Mouse (Mus musculus) gastrocnemius, postnatal 14 days (tissue): ENCODE results near the gene Lin28a. TPM values are rescaled to one million over a fixed set of nuclear protein-coding genes. Genes with fewer than 3 reads are reported as not detected.

ENCODE experiments used
- DNase-seq: peaks from one replicate; pipeline ENCODE4 v3.0.0; 2021; ENCODE audit warnings: mixed read lengths
- intact Hi-C: fragments of 180-260 bp; cut with DNase I; formaldehyde crosslinking; loops from one replicate; pipeline ENCODE4 v1.15.1; 2025; ENCODE audit warnings: low total_unique reads
- total RNA-seq, 2 experiments: library from RNA; stranded (reverse); gene quantifications; 2 replicates each; pipeline ENCODE4 v1.2.3; 2021

Gene Lin28a
- total RNA-seq, 2 experiments from 2014 or later: 1.9 to 3.0 TPM

- no peak for DNase-seq
- intact Hi-C loops: no loop called here
These were observed 1.2 kb upstream of the Lin28a start for GRCm38 (mm10) chr4:134019641-134020351.

DNA sequence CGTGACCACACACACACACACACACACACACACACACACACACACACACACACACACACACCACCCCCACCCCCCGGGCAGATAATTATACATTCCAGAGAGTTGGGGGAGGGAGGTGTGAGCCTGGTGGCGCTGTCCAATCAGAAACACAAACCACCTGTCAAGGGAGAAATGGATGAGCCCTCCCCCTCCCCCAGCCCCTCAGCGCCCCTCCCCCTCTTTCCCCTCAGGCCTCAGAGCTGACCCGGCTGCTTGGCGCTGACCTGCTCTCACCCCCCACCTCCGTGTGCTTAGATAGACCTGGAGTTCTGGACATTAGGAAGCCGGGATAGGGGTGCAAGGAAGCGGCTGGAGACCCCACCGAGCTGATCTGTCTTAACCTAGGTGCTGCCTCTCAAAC lies 569 bp upstream of the Lin28a start:
- intact Hi-C loops: no loop called here
- no peak for DNase-seq

DNA sequence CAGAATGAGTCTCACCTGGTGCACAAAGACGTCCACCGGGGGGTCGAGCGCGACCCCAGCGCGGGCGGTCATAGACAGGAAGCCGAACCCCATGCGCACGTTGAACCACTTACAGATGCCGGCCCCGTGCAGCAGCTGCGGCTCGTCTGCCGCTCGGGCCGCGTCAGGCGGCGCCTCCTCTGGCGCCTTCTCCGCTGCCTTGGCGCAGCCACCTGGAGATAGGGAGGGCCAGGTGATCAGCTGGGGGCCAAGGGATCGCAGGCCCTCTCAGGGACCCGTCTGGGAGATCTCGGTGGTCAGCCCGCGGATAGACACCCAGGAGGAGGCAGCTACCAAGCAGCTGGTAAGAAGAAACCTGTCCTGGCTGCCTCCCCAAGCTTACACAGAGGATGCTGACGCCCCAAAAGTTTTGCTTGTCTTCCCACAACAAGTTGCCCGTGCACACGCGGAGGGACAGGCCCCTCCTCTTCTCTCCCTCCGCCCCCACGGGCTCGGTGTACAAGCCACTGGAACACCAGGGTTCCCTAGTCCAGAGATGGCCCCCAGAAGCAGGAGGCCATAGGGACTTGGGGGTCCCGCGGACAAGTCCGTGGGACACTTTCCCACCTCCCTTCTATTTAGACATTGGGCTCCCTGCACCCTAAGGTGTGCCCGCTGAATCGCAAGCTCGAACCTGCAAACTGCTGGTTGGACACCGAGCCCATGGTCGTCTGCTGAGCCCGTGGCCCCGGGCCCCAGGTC lies 433 bp downstream of the Lin28a start:
- no peak for DNase-seq
- intact Hi-C loops: no loop called here

DNA sequence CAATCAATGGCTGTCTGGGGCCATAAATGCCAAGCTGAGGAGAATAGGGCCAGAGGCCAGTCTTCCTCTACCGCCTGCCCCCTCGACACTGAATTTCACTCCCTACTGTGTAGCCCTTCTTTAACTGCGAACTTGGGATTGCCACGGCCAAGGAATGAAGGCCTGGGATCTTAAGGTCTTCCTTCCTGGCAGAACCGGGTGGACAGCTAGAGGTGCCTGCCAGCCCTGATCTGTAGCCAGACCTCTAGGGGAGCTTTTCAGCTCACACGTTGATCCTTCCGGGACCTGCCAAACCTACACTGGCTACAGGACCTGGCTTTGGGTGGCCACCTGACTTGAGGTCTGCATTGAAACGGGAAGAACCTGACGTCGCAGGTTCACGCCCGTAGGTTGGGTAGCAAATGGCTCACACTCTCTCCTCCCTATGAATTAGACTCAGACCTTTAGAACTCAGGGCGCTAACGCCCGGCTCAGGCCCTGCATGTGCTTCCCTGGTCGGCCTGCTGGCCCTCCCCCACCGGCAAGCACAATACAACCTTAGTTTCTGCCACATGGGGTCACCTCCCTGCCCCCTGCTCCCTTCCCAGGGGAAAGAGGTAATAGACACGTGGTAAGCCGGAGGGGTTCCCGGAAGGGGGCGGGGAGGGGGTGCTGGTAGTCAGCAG lies 1.3 kb downstream of the Lin28a start:
- intact Hi-C loops: no loop called here
- DNase-seq: no peak

- DNase-seq: no peak
- intact Hi-C loops: no loop called here
These were observed 1.9 kb downstream of the Lin28a start for GRCm38 (mm10) chr4:134016767-134017166.

- no peak for DNase-seq
- intact Hi-C loops: no loop called here
These were observed 2.4 kb downstream of the Lin28a start for GRCm38 (mm10) chr4:134016208-134016607.

DNA sequence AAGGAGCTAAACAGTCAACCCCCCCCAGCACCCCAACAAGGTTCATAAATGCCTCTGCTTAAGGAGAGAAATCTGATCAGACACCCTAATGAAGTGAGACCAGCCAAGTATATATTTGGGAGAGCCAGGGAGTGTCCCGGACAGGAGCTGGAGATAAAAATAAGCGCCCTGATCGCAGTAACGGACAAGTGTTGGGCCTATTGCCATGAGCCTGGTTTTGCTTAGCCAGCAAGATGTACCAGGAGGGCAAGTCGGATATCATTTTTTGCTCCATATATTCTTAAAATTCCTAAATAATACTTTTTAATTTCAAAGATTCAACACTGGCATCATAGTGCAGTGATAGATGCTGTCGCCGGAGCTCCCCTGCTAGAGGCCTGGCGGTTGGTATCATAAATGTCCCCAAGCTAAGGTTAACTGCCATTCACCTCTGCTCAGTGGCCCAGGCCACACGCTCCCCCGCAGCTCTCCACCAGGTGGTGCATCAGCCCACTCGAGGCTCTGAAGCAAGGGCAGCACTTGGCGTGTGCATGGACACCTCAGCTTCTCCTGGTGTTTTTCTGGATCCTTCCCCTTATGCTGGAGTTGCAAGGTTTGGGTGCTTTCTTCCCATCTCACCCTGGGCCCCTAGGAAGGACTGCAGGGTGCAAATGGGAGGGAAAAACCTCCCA lies 5.6 kb downstream of the Lin28a start:
- intact Hi-C loops: no loop called here
- peak; percentile 57 for DNase-seq

- intact Hi-C loops: no loop called here
These were observed 6.9 kb downstream of the Lin28a start for GRCm38 (mm10) chr4:134011450-134012414.

GRCm38 (mm10) chr4:134009709-134010108 lies 8.9 kb downstream of the Lin28a start:
- intact Hi-C loops: no loop called here
- DNase-seq: no peak

More at GRCm38 (mm10) chr4:134011450-134012414, 6.9 kb downstream of the Lin28a start:
- no peak for DNase-seq

DNA sequence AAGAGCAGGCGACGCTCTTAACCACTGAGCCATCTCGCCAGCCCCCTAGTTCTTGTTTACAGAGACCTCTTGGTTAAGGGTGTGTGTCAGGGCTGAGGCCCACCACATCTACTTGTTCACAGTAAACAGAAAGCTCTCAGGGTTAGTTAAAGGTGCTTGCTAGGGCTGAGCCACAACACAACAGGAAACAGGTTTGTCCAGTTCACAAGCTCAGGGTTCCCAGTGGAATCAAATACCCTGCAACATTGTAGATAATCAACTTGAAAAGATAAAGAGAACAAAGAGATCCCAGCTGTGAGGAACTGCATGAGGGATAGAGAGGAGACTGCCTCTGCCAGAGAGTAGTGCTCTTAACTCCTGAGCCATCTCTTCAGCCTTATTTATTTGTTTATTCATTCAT lies 11.8 kb downstream of the Lin28a start:
- intact Hi-C loops: no loop called here
- DNase-seq: no peak

- intact Hi-C loops: no loop called here
- DNase-seq: no peak
These were observed 12.9 kb downstream of the Lin28a start for GRCm38 (mm10) chr4:134005581-134006358.

- DNase-seq: no peak
- intact Hi-C loops: no loop called here
These were observed 15.7 kb downstream of the Lin28a start for GRCm38 (mm10) chr4:134002903-134003302.

GRCm38 (mm10) chr4:134002246-134002645 lies 16.4 kb downstream of the Lin28a start:
- DNase-seq: no peak
- intact Hi-C loops: no loop called here

- no peak for DNase-seq
- intact Hi-C loops: no loop called here
These were observed 16.9 kb downstream of the Lin28a start for GRCm38 (mm10) chr4:134001710-134002109.

DNA sequence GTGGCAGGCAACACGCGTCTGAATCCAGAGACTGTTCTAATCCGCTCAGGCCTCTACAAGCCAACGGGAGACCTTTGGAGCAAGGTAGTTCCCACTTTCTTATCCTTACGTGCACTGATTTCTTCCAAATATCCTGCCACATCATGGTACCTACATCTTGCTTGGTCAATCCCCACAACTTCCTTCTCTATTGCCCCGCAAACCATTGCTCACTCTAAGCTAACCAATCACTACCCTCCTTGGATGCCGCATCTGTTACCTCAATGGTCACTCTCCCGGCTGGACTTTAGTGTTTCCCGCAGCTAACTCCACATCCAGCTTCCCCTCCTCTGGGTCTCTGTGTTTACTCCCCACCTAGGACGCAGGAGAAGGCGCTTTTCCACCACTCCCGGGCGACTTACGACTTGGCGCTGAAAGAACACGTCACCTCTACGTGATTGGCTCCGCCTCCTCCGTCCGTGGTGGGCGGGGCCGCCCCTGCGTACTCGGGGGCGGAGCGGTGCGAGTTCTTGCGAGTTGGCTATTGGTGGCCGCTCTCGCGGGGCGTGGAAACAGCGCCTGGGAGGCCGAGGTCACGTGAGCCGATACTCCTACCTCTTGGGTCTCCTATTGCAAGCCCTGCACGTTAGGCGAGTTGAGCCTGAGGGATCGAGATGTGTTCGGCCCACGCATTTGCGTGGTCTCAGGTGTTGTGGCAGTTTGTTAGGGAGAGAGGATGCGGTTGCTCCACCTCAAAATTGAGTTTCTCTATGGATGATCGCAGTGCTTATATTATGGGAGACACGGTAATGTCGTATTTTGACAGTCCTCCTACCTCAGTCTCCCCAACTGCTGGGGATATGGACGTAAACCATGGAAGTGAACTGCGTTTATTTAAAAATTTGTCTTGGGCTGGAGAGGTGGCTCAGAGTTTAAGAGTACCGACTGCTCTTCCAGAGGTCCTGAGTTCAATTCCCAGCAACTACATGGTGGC lies 17.9 kb downstream of the Lin28a start, which contains the start of gene Dhdds:
Dhdds (minus strand) TSS at position 453 of the 973 bp plus-strand sequence.
- peak; percentile 96 for DNase-seq
- intact Hi-C loops: no loop called here

- intact Hi-C loops: no loop called here
- DNase-seq: no peak
These were observed 23.9 kb downstream of the Lin28a start for GRCm38 (mm10) chr4:133994697-133995096.

DNA sequence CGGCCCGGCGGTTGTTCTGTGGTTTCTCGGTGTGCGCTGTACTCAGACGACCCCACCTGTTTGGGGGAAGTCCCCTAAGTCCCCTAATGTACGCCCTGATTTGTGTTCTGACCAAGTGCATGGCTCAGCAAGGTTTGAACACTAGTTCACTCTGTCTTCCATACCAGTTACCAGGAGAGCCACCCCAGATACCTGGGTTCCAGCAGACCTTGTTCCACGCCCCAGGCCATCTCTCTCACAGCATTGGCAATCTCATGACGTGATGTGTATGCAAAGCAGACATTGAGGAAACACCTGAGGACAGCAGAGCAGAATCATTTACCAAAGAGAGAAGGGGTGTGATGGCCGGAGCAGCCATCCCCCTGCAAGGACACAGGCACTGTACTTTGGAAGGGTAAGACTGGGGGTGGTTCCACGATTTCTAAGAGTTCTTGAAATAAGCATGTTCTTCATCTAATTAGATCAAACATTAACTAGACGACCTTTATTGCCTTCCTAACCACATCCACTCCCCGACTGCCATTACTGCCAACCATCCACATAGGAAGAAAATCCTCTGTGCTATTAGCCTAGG lies 27.5 kb downstream of the Lin28a start:
- DNase-seq: no peak
- intact Hi-C loops: no loop called here
